16 mouse cellular contexts compared by ENCODE assay signal in genomic region chr11:61036639-61037038, GRCm38 (mm10). TPM values are rescaled to one million over a fixed set of nuclear protein-coding genes. Genes with fewer than 3 reads are reported as not detected.
"Had no signal": no experiment of that assay in that cellular context is flagged by ENCODE, and none has a peak within 500 bp of the region (broad histone marks: within the 10 kb centered on the region; RNA-seq: fewer than 3 reads in every experiment).

No protein-coding gene starts in this region.

- DNase-seq: left cerebral cortex, postnatal 4 days; liver; liver, embryonic 13.5 days; liver, postnatal 0 days; lung, adult 18-20 months; lung, adult 2 months; lung, embryonic 14.5 days; lung, postnatal 10 days; lung, postnatal 14 days; lung, postnatal 36 days; midbrain, embryonic 14.5 days had no signal

RNA-seq across cellular contexts. Expression of gene Kcnj12, which starts 14.3 kb away (rescaled TPM):
- total RNA-seq: liver, adult 2 months; megakaryocyte progenitor cell, adult 5-6 weeks; megakaryocyte, adult 5-6 weeks; megakaryocyte-erythroid progenitor cell, adult 5-6 weeks; monocyte, adult 5-6 weeks had no signal
